Mouse (Mus musculus): ENCODE results near the gene Tcf20.

The Tcf20 gene

DNA sequence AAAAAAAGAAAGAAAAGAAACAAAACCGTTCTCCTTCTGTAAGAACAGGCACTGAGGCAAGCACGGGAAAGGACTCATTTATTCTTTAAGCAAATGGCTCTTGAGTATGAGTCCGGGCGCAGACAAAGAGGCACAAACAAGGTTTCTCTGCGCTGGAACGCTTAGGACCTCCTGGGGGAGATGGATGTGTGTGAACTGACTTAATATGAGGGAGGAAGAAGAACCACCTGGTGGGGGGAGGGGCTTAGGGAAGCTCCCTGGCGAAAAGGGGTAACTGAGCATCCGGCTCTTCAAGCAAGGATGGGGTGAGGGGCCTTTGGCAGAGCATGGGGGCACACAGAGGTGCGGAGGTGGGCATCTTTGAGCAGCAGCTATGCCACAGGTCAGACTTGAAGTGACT is 5.2 kb upstream of the Tcf20 start:
- no peak for DNase-seq (ENCODE audit: low spot score)

DNA sequence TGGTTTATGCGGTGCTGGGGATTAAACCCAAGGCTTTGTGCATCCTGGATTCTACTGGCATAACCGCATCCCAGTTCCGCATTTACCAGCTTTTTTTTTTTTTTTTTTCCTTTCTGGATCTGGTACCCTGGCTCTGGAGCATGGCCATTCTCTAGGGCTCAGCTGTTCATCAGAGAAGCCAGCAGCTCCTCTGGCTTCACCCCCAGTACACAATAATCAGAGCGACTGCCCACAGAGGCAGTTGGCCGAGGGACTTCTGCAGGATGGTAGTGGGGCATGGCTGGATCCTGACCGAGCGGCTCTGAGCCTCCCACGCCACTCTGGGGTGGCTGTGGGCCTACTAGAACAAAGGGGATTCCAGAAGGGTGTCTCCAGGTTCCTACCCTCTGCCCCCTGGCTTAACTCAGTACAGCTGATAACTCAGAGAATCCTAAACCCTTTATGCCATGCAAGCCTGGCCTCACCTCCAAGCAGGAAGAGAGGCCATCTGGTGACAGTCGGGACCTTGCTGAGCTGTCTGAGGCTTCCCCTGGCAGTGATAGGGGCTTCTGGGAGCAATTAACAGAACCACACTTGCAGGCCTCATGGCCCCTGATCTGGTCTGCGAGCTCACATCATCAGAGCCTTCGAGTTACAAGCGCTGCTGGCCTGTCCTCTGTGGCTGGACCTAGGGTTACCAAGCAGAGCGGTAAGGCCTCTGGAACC is 4.6 kb upstream of the Tcf20 start:
- no peak for DNase-seq (ENCODE audit: low spot score)

DNA sequence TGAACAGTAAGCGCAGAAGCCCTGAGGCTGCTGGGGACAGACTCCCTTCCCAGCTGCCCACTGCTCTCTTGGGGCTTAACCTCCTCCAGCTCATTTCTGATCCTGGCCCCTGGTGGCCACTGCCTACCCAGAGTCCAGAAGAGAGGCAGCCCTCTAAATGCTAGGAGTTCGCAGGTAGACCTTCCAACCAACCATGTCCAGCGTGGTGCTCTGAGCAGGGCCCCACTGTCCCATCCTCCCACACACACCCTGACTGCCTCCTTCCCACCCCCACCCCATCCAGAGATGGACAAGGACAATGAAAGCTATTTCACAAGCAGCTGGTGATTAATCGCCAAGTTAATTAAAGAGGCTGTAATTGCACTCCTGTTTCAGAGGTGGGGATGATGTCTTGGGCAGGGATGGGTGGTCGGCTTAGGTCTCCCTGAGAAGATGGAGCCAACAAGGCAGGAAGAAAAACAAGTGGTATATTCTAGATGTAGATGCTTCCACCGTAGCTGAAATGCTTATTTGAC is 1.6 kb upstream of the Tcf20 start:
- DNase-seq (ENCODE audit: low spot score), result no peak

DNA sequence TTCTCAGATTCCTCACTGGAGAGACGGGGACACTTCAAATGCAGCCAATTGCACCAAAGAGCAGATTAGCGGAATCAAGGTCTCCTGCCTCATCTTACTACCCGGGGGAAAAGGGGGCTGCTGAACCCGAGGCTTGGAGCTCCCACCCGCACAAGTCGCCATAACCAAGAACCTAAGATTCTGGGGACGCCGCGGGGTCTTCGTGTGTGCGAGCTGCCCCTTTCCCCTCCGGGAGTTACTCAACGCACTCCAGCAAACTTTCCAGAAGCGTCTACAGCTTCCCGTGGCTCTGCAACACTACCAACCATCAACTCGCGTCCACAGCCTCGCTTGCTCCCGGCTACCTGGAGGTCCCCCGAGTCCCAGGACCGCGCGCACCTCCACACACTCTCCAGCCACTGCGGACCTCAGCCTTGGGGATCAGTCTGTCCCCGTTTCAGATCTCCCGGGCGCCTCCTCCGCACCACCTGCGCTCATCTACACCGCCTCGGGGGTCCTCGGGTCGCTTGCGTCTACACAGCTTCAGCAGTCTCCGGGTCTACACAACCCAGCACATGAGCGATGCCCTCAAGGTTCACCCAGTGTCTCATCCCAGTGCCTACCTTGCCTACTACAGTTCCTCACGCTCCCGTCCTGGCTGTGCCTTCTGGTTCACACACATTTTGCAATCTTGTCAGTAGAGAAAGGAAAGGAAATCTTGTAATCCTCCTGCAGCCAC is 499 bp downstream of the Tcf20 start:
- no peak for DNase-seq (ENCODE audit: low spot score)

GRCm38 (mm10) chr15:82984574-82984973 is 3.1 kb downstream of the Tcf20 start:
- DNase-seq (ENCODE audit: low spot score), result no peak

GRCm38 (mm10) chr15:82984097-82984496 is 3.6 kb downstream of the Tcf20 start:
- no peak for DNase-seq (ENCODE audit: low spot score)

GRCm38 (mm10) chr15:82983416-82984026 is 4.2 kb downstream of the Tcf20 start:
- DNase-seq (ENCODE audit: low spot score), result no peak

- no peak for DNase-seq (ENCODE audit: low spot score)
These were observed 4.8 kb downstream of the Tcf20 start for GRCm38 (mm10) chr15:82982724-82983415.

DNA sequence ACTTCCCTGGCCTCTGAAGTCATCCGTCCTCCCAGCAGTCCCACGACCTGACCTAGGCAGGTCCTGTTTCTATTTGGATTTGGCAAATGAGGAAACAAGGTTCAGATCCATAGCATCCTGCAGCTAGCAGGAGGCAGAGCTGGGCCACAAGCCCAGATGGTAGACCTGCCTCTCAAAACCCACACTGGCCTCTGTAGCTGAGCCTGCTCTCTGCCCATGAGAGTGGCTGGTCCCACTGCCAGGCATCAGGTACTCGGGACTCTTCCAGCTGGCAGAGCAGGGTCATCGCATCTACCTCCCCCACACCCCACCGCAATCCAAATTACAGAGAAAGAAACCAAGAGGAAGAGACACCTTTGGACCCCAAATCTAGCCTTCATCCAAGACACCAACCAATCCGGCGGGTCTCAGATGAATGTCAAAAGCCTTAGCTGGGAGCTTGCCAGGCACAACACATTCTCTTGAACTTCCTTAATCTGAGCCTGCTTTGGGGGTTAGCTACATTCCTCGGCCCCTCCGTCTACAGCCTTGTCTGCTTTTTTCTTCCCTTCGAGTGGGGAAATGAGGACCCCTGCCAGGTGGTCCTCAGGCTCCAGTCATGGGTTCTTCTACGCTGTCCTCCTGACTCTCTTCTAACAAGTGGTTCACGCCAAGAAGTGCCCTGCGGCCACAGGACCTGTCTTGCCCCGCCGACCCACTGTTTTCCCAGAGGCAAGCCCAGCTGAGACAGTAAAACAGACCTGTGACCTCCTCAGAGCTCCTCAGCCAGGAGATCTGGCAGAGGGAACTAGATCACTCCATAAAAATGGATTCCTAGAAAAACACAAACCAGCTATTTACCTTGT is 5.8 kb downstream of the Tcf20 start:
- DNase-seq (ENCODE audit: low spot score), result no peak

- no peak for DNase-seq (ENCODE audit: low spot score)
These were observed 8.1 kb downstream of the Tcf20 start for GRCm38 (mm10) chr15:82979531-82979930.

DNA sequence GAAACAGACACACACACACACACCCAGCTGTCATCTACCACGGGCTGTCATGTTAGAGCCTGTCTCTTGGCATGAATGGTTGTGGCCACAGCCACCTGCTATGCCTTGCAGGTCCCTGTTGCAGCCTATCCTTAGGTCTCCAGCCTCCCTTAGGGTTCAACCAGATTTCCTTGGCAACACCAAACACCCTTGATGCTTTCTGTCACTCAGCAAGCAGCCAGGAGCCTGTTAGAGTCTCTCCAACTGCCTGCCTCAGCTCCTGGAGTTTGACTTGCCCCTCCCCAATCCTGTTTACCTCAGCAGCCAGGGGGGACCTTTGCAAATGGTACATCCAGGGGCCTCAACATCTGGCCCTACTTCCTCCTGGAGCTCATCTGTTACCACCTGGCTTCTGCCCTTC is 13.2 kb downstream of the Tcf20 start:
- no peak for DNase-seq (ENCODE audit: low spot score)

GRCm38 (mm10) chr15:82969206-82969721 is 18.4 kb downstream of the Tcf20 start:
- no peak for DNase-seq (ENCODE audit: low spot score)

GRCm38 (mm10) chr15:82968449-82968848 is 19.2 kb downstream of the Tcf20 start:
- no peak for DNase-seq (ENCODE audit: low spot score)

- no peak for DNase-seq (ENCODE audit: low spot score)
These were observed 19.7 kb downstream of the Tcf20 start for GRCm38 (mm10) chr15:82967947-82968346.

DNA sequence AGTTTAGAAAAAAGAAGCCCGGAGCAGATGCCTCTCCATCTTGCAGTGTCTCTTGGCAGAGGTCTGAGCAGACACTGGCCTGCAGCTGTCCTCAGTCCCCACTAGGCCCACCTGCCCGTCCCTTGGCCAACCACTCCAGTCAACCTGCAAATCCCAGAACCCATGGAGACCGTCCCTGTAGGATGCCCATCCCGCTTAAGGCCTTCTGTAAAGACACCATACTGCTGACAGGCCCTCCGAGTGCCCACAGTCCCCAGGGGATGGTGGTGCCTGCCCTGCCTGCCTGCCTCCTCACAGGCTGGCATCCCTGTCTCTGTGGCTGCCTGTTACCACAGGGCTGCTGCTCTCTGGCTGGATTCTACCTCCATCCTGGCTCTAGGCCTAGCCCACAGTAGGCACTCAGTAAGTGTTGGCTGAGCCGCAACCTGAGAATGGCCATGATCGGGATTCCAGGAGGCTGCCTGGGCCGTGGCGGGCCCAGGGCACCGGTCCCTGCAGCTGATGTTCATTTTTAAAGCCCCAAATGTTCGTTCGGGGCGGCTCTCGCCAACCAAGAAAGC is 23.3 kb downstream of the Tcf20 start:
- no peak for DNase-seq (ENCODE audit: low spot score)

DNA sequence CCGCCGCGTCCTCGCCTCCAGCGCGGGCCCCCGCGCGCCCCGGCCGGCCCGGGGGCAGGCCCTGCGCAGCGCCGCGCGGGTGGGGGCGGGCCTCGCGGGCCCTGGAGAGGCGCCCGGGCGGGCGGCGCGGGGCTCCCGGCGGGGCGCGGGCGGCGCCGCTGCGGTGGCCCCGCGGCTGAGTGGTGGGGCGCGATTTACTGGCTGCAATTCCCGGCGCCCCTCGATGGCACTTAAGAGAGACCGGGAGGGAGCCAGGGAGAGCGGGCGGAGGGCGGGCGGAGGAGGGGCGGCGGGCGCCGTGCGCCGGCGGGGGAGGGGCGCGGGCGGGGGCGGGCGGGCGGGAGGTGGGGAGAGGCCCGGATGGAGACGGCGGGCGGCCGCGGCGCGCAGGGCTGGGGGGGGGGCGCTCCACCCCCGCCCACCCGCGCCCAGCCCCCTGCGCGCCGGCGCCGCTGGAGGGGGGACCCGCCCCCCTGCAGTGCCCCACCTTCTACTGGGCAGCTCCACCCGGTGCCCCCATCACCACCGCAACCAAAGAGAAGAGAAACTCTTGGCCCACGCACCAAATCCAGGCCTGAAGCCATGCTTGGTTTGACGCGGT is 24.0 kb downstream of the Tcf20 start:
- DNase-seq (ENCODE audit: low spot score), result no peak

DNA sequence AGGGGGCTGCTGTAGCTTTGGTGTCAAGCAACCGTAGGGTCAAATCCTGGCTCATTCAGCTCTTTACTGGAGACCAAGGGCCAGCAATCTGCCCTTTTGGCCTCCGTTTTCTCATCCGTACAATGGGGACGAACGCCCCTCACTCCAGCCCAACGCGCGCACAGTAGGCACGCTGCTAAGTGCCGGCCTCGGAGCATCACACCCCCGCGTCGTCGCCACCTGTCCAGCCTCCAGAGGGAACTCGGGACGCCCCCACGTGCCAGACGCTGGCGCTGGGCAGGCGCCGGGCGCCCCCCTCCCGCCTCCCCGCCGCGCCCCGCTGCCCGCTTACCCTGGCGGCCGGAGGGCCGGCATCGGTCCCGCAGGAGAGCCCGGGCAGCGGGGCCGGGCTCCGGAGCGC is 24.6 kb downstream of the Tcf20 start:
- no peak for DNase-seq (ENCODE audit: low spot score)

DNA sequence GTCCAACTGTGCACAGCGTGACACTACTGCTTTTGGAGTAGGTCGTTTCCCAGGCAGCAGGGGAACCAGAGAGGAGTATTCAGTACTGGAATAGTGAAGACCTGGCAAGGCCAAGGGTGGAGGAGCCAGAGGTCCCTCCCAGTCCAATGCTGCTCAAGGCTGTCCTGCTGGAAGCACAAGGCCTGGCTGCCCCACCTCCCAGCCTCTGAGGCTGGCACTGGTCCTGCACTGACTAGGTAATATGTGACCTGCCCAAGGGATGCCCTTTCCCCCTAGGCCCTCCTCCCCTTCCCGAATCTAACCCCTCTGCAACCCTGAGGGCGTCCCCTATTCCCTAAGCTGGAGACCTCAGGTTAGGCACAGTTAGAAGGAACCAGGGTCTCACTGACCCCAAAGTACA is 25.1 kb downstream of the Tcf20 start:
- no peak for DNase-seq (ENCODE audit: low spot score)

DNA sequence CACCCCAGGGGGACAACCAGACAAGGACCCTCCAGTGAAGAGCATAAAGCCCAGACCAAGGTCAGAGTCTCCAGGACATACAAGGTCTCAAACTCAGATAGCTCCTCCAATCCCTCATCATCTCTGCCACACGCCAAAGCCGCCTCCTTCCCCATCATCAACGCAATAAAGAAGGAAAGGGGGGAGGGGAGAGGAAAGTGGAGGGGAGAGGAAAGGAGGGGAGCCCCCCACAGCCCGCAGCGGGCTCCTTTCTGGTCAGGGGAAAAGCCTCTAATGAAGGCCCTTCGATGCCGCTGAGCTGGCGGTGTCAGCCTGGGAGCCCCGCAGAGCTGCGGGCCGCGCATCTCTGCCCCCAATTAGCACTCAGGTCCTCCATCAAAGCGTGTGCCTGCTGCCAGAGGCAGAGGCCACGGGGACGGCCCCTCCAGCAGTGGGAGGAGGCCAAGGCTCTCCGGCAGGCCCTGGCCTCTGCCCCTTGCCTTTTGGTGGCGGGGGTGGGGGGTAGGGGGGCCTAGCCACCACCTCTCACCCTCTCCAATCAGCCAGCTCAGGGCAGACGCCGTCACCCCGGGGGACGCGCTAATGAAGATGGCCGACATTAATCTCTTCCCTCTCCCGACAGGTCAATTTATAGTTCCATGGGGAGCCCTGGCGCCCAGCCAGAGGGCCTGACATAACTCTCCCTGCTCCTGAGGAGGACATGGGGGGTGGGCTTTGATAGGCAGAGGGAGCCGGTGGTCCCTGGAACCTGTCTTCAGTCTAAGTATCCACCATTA is 26.7 kb downstream of the Tcf20 start:
- DNase-seq (ENCODE audit: low spot score), result no peak

DNA sequence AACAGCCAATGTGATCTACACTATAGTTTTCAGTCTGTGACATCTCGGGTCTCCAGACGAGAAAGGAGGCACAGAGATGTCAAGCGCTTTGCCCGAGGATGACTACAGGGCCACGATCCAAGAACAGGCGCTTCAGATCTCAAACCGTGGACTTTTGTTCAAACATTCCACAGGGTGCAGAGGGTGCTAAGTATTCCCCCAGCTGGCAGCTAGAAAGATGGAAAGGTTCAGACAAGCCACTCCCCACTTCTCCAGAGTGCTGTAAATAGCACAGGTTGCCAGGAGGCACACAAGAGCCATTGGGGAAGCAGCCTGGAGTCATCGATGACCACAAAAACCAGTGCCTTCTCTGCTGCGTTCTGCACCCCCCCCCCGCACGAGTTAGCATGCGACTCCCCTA is 28.5 kb downstream of the Tcf20 start:
- no peak for DNase-seq (ENCODE audit: low spot score)
